Mouse (Mus musculus) embryonic facial prominence, embryonic 12.5 days (tissue): Measurements from ENCODE around the gene Milr1. TPM values are rescaled to one million over a fixed set of nuclear protein-coding genes. Genes with fewer than 3 reads are reported as not detected.
"Not testable (repeated sequence)": the region's sequence is repeated elsewhere in the genome, so short reads cannot be mapped to it uniquely, and the experiment has no call there.

ENCODE experiments used
- ATAC-seq: fragments of 200-750 bp; cut with Nextera tagmentation; 2 replicates; pipeline ENCODE4 v1.8.0; 2017; ENCODE audit not compliant: insufficient number of reproducible peaks, insufficient read depth, low FRiP score, low TSS enrichment
- H3K27ac ChIP-seq: fragments of 300-500 bp; sonication (generic); 2 replicates; pipeline ENCODE4 v1.5.1; 2016; ENCODE audit warnings: mild to moderate bottlenecking
- H3K27me3 ChIP-seq: fragments of 300-500 bp; sonication (generic); 2 replicates; pipeline ENCODE4 v1.6.1; 2016; ENCODE audit warnings: mild to moderate bottlenecking, moderate library complexity
- H3K36me3 ChIP-seq: fragments of 300-500 bp; sonication (generic); 2 replicates; pipeline ENCODE4 v1.6.1; 2016; ENCODE audit warnings: mild to moderate bottlenecking
- H3K4me1 ChIP-seq: fragments of 300-500 bp; sonication (generic); 2 replicates; pipeline ENCODE4 v1.6.1; 2016
- H3K4me2 ChIP-seq: fragments of 300-500 bp; sonication (generic); replicated peaks from 2 replicates; pipeline ENCODE4 v1.6.1; 2016; ENCODE audit warnings: mild to moderate bottlenecking, moderate library complexity
- H3K4me3 ChIP-seq: fragments of 300-500 bp; sonication (generic); 2 replicates; pipeline ENCODE4 v1.5.1; 2016; ENCODE audit warnings: mild to moderate bottlenecking
- H3K9ac ChIP-seq: fragments of 300-500 bp; sonication (generic); 2 replicates; pipeline ENCODE4 v1.6.1; 2016; ENCODE audit warnings: mild to moderate bottlenecking, moderate library complexity
- H3K9me3 ChIP-seq: fragments of 300-500 bp; sonication (generic); 2 replicates; pipeline ENCODE4 v1.6.1; 2016; ENCODE audit warnings: mild to moderate bottlenecking, moderate library complexity
- WGBS: fragments of 180-500 bp; shearing (Covaris S2); methylation state at CpG from one replicate; pipeline ENCODE4 v1.1.7; 2016; 5-methylcytosine and 5-hydroxymethylcytosine counted together
- polyA plus RNA-seq: library from polyadenylated mRNA; unstranded; fragments of >200 nt; fragmentation: Nextera tagmentation; extraction: Ambion mirVana; gene quantifications from 2 replicates; pipeline ENCODE4 v1.2.1, GENCODE M21; 2016

Milr1 gene
- polyA plus RNA-seq, 1 experiment from 2014 or later: 1.4 TPM

DNA sequence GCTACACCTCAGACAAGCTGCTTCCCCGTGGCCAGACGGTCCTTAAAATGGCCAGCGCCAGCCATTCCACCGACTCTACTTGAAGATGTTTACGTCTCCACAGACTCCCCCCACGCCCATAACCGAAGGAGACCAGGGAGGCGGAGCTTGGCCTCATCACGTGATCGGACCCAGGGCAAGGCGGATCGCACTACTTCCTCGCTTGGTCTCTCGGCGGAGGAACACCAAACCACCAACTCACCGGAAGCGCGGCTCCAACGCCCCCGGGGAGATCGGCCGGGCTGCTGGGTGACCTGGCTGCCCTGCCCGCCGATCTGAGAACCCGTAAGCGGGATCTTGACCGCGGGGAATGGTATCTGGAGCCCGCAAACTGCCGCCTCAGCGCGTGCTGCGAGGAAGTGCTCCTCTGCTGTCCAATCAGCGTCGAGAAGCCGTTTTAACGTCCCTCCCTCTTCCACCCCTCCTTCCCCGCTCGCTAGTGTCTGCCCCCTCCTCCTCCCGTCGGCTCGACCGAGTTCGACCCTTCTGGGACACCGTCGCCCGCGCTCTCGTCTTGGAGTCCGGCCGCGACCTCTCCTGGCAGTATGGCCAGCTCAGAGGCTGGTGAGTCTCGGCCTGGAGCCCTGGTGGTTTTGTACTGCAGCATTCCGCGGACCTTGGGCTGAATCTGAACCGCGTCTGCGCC lies 37.9 kb downstream of the Milr1 start, which contains the start of the genes Ddx5 and Cep95:
Ddx5 (minus strand) TSS at position 411 of the 685 bp plus-strand sequence.
Cep95 (plus strand) TSS at position 478 of the 685 bp plus-strand sequence.
- Histone ChIP-seq H3K4me1 (peaks cover 17% of the 10 kb centered on the region), H3K27me3 (no peaks in the 10 kb centered on the region), H3K4me3 (peak within 1 kb of the TSS; percentile 75), H3K27ac (peak within 1 kb of the TSS; percentile 99), H3K36me3 (peaks cover 48% of the 10 kb centered on the region), H3K9me3 (no peaks in the 10 kb centered on the region), H3K9ac (peak within 1 kb of the TSS; percentile 99), H3K4me2 (peak within 1 kb of the TSS; percentile 78)
- peak; percentile 90 for ATAC-seq
- WGBS: under 1% methylated on average over 58 of the region's 58 CpGs

DNA sequence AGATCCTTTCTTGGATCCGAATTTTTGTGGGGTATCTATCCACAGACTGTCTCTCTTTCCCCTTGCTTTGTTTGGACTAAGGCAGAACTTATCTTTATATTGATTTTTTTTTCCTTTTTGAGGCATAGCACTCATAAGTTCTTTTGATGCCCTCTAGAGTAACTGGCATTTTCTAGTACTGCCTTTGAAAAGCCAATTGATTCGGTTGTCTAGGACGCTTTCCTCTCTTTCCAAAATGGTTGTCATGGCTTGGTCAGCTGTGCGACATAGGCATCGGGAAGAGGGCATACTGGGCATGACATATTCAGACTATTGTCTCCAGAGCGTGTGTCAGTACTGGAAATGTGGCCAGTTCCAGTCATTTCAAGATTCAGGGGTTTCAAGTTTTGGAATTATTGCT lies 38.6 kb downstream of the Milr1 start:
- H3K27ac ChIP-seq: peak overlapping the region; percentile 99
- WGBS: under 1% methylated on average over 6 of the region's 6 CpGs
- ATAC-seq: 0 out of 2 replicates have a peak, but pooled peaks have one; percentile 1
- no peaks in the 10 kb centered on the region for H3K9me3 ChIP-seq
- peak overlapping the region; percentile 99 for H3K9ac ChIP-seq
- peaks cover 17% of the 10 kb centered on the region for H3K4me1 ChIP-seq
- H3K27me3 ChIP-seq: no peaks in the 10 kb centered on the region
- H3K4me3 ChIP-seq: peak overlapping the region; percentile 75
- H3K4me2 ChIP-seq: peak overlapping the region; percentile 78
- peaks cover 48% of the 10 kb centered on the region for H3K36me3 ChIP-seq

DNA sequence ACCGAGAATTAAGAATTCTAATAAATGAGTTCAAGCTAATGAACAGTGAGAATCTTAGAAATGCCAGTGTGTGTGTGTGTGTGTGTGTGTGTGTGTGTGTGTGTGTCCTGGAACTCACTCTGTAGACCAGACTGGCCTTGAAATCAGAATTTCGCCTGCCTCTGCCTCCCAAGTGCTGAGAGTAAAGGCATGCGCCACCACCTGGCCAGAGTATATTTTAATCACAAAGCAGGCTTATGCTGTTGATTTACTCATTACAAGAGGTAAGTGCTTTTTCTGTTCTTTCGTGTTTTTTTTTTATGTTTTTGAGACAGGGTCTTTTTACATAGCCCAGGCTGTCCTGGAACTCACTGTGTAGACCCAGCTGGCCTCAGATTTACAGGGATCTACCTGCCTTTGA lies 42.8 kb downstream of the Milr1 start:
- Histone ChIP-seq H3K4me2 (no peak overlapping the region), H3K36me3 (peaks cover 54% of the 10 kb centered on the region)
- no peak for ATAC-seq

DNA sequence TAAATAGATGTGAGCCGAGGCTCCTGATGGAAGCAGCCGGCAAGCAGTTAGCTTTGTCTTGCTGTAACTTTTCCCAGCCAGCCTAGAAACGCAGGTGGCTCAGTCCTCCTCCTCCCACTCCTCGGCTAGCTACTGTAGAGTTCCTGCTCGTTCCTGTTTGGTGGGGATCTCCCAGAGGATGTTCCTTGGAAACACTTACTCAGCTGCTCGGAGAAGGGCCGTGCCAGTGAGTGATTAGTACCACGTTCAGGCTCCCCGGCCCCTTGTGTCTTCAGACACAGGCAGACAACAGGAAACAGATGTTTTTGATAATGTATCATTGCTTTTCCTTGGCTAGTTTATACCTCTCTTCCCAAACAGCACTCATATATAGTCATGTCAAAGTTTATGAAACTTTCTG lies 44.7 kb downstream of the Milr1 start:
- no peak overlapping the region for H3K4me3 ChIP-seq
- H3K36me3 ChIP-seq: peaks cover 71% of the 10 kb centered on the region
- 37% methylated on average over 9 of the region's 9 CpGs for WGBS
- peaks cover 7% of the 10 kb centered on the region; the same call in 1 of the 2 replicates for H3K4me1 ChIP-seq
- ATAC-seq: no peak
- H3K9me3 ChIP-seq: peaks cover 3% of the 10 kb centered on the region; the same call in 1 of the 2 replicates
- H3K27ac ChIP-seq: 0 out of 2 replicates have a peak overlapping the region, but pooled peaks have one; percentile 36
- H3K4me2 ChIP-seq: 0 out of 2 replicates have a peak overlapping the region, but pooled peaks have one; percentile 9
- no peak overlapping the region for H3K9ac ChIP-seq
- H3K27me3 ChIP-seq: no peaks in the 10 kb centered on the region

More for the DNA sequence above, 42.8 kb downstream of the Milr1 start:
- Histone ChIP-seq H3K4me1 (peaks cover 13% of the 10 kb centered on the region; the same call in 1 of the 2 replicates), H3K27me3 (no peaks in the 10 kb centered on the region), H3K4me3 (no peak overlapping the region), H3K27ac (no peak overlapping the region), H3K9ac (no peak overlapping the region), H3K9me3 (peaks cover 3% of the 10 kb centered on the region; the same call in 1 of the 2 replicates)
- WGBS: 67% methylated on average over 4 of the region's 4 CpGs

DNA sequence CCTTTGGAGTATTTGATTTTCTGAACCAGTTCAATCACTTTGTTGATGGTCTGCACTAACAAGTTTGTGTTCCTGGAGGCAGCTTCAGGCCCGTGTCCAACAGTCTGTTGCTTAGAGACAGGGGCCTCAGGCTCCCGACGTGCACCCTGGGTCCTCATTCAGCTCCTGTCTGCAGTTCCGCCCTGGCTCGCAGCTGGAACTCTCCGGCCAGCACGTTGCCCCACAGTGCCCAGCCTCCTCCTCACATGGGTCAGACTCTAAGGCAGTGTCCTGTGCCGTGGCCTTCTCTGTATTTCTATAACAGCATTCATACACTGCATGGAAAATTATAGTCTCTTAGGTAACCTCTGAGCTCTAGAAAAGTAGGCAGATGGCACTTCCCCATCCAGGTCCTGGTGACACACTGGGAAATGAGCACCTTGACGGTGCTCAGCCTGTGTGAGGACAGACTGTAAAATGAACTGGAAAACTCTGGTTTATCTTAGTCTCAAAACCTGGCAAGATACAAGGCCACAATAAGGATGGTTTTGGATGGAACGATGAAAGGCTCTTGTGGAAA lies 51.1 kb downstream of the Milr1 start:
- no peak overlapping the region for H3K9ac ChIP-seq
- no peaks in the 10 kb centered on the region for H3K4me1 ChIP-seq
- peaks cover 3% of the 10 kb centered on the region; the same call in 1 of the 2 replicates for H3K9me3 ChIP-seq
- H3K4me3 ChIP-seq: no peak overlapping the region
- WGBS: 87% methylated on average over 10 of the region's 10 CpGs
- no peak overlapping the region for H3K4me2 ChIP-seq
- H3K27ac ChIP-seq: no peak overlapping the region
- H3K27me3 ChIP-seq: no peaks in the 10 kb centered on the region
- ATAC-seq: no peak
- H3K36me3 ChIP-seq: peaks cover 75% of the 10 kb centered on the region

DNA sequence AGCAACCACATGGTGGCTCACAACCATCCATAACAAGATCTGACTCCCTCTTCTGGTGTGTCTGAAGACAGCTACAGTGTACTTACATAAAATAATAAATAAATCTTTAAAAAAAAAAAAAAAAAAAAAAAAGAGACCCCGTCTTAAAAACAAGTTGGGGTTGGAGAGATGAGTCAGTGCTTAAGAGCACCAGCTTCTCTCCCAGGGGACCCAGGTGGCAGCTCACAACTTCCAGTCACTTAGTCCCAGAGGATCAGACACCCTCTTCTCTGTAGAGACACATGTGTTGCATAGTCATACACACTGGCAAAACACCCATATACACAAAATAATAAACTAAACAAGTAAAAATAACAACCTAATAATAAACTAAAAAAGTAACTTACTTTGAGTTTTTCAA lies 56.4 kb downstream of the Milr1 start:
- ATAC-seq: not testable (repeated sequence)
- peaks cover 58% of the 10 kb centered on the region for H3K36me3 ChIP-seq
- 75% methylated on average over 1 of the region's 1 CpGs for WGBS

DNA sequence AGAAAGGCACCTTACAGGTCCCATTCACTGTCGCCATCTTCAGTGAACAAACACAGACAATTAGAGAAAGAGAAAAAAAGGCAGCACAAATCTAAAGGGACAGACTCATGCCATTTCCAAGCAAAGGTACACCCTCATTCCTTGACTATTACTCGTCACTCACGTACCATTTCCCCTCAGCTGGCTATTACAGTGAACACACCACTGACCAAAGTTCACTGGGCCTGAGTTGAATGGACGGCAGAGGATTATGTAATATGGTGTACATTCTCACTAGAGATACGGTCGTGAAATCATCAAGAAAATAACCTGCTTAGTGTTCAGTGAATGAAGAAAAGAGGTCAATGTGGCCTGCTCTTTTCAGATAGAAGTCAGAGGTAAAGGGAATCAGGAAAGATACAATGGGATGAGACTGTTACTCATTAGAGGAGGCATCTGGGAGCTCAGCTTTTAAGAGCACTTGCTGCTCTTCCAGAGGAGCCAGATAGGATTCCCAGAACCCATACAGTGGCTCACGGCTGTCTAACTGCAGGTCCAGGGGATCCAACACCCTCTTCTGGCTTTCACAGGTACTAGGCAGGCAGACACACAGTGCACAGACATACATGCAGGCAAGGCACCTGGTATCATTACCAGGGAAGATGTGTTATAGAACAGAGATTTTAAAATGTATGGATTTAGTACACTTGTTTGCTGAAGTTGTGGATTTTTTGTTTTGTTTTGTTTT lies 61.5 kb downstream of the Milr1 start:
- peaks cover 71% of the 10 kb centered on the region for H3K36me3 ChIP-seq
- no peak for ATAC-seq
- no peak overlapping the region for H3K9ac ChIP-seq
- H3K9me3 ChIP-seq: no peaks in the 10 kb centered on the region
- no peak overlapping the region for H3K27ac ChIP-seq
- no peak overlapping the region for H3K4me2 ChIP-seq
- no peak overlapping the region for H3K4me3 ChIP-seq
- H3K27me3 ChIP-seq: no peaks in the 10 kb centered on the region
- peaks cover 9% of the 10 kb centered on the region for H3K4me1 ChIP-seq
- WGBS: 92% methylated on average over 7 of the region's 7 CpGs

More for the DNA sequence above, 56.4 kb downstream of the Milr1 start:
- not testable (repeated sequence) for H3K9me3 ChIP-seq, H3K4me2 ChIP-seq, H3K4me3 ChIP-seq, H3K4me1 ChIP-seq, H3K27ac ChIP-seq, H3K27me3 ChIP-seq, H3K9ac ChIP-seq

DNA sequence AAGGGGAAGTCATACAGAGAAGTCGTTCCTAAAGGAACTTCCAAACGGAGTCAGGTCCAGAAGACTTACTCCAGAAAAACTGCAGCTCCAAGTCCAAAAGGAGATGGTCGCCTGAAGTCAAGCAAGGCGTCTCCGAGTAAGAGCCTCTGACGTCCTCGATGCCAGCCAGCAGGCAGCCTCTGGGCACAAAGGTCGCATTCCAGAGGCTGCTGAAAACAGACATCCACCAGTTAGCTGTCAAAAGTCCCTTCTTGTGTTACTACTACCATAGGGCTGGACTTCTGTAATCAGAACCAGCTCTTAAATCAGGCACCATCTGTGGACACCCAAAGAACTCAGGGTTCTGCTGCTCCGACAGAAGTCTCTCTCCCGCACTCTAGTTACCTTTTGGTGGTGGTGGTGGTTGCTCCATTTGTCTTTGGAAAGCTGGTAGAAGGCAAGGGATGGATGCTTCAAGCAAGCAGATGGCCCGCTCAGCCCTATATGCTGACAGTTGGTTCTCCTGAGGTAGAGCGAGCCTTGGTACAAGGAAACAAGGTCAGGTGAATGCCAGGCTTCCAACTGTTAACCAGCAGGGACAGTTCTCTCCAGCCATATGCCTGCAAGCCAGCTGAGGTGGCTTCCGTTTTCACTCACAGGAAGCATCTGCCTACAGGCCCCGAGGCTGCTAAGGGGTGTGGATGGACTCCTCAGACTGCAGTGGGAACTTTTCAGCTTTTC lies 63.7 kb downstream of the Milr1 start:
- peak overlapping the region; percentile 36; the same call in 1 of the 2 replicates for H3K27ac ChIP-seq
- no peak overlapping the region for H3K4me3 ChIP-seq
- no peak overlapping the region for H3K9ac ChIP-seq
- no peak overlapping the region for H3K4me2 ChIP-seq
- H3K27me3 ChIP-seq: no peaks in the 10 kb centered on the region
- H3K9me3 ChIP-seq: no peaks in the 10 kb centered on the region
- peaks cover 80% of the 10 kb centered on the region for H3K36me3 ChIP-seq
- H3K4me1 ChIP-seq: peaks cover 14% of the 10 kb centered on the region
- 41% methylated on average over 14 of the region's 14 CpGs for WGBS
- ATAC-seq: no peak

DNA sequence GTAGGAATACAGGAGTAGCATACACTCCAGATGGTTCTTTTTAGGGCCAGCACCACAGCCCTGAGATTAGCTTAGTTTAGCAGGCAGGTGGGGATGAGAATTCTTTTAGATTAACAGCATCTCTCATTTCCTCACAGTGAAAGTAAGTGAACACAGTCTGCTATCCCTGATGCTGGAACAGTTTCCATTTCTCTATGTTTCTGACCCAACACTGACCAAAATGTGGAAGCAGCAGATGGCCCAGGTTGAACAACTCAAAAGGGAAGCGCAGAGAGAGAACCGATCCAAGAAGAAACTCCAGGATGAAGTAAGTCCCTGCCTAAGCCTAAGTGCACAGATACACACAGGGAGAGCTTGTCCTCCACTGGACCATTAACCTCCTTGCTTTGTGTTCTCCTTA lies 64.3 kb downstream of the Milr1 start:
- no peak overlapping the region for H3K27ac ChIP-seq

DNA sequence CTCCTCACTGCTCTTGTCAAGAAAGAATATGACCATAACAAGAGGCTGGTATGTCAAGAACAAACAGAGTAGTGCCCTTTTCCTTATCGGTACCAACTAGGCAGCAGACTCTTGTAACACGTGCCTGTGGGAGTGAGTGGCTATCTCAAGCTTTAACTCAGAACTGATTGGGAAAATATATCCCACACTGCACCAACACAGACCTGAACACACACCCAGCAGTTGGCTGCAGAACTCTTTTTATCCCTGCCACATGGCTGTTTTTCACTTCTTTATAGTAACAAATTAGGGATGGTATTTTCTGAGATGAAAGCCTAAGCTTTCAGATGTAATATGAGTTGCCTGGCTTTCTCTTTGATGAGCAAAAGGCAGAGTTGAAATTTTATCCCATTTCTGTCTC lies 64.7 kb downstream of the Milr1 start:
- H3K4me2 ChIP-seq: no peak overlapping the region
- peaks cover 14% of the 10 kb centered on the region for H3K4me1 ChIP-seq
- WGBS: 80% methylated on average over 2 of the region's 2 CpGs
- no peak overlapping the region for H3K9ac ChIP-seq
- H3K27me3 ChIP-seq: no peaks in the 10 kb centered on the region
- no peak overlapping the region for H3K4me3 ChIP-seq
- H3K9me3 ChIP-seq: no peaks in the 10 kb centered on the region
- no peak overlapping the region for H3K27ac ChIP-seq
- H3K36me3 ChIP-seq: peaks cover 74% of the 10 kb centered on the region
- ATAC-seq: no peak

More for the DNA sequence above, 64.3 kb downstream of the Milr1 start:
- H3K9ac ChIP-seq: no peak overlapping the region
- H3K4me1 ChIP-seq: peaks cover 14% of the 10 kb centered on the region
- no peak overlapping the region for H3K4me3 ChIP-seq
- H3K27me3 ChIP-seq: no peaks in the 10 kb centered on the region
- H3K9me3 ChIP-seq: no peaks in the 10 kb centered on the region
- peaks cover 76% of the 10 kb centered on the region for H3K36me3 ChIP-seq
- ATAC-seq: no peak
- H3K4me2 ChIP-seq: no peak overlapping the region
- WGBS: 93% methylated on average over 2 of the region's 2 CpGs

DNA sequence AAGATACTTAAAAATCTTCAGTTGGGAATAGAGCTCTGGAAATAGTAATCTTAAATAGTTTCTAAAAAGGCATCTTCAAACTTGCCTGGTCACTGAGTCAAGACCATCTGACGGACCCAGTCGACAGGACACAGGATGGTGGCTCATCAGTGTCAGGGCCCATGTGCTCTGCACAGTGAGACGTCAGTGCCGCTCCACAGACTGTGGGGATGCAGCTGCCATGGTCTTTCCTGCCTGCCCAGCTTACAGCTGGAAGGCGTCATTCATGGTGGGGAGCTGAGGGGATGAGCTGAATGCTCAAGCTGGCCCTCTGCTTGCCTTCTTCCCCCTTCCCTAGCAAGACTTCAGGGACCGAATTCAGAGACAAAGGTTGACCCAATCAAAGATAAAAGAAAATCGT lies 65.3 kb downstream of the Milr1 start:
- Histone ChIP-seq H3K27me3 (no peaks in the 10 kb centered on the region), H3K27ac (no peak overlapping the region), H3K9me3 (no peaks in the 10 kb centered on the region), H3K4me1 (peaks cover 14% of the 10 kb centered on the region), H3K9ac (no peak overlapping the region), H3K4me3 (no peak overlapping the region), H3K4me2 (no peak overlapping the region), H3K36me3 (peaks cover 74% of the 10 kb centered on the region)
- WGBS: 68% methylated on average over 7 of the region's 7 CpGs
- no peak for ATAC-seq
